Mouse (Mus musculus) midbrain, postnatal 0 days (tissue): ENCODE measurements around the gene F11r. TPM values are rescaled to one million over a fixed set of nuclear protein-coding genes. Genes with fewer than 3 reads are reported as not detected.
A peak's percentile ranks its signal among the peaks of the same experiment; 100 is the strongest.

ENCODE experiments used
- ATAC-seq: fragments of 200-750 bp; cut with Nextera tagmentation; 2 replicates; pipeline ENCODE4 v1.8.0; 2017; ENCODE audit warnings: moderate number of reproducible peaks, mild to moderate bottlenecking, moderate TSS enrichment, moderate library complexity; ENCODE audit not compliant: low FRiP score
- DNase-seq: peaks from one replicate; pipeline ENCODE4 v3.0.0-alpha.2; 2015; ENCODE audit warnings: low spot score
- H3K27ac ChIP-seq: fragments of 300-500 bp; sonication (generic); 2 replicates; pipeline ENCODE4 v1.5.1; 2014; ENCODE audit warnings: low read depth, mild to moderate bottlenecking, low read length, mixed read lengths
- H3K27me3 ChIP-seq: fragments of 300-500 bp; sonication (generic); 2 replicates; pipeline ENCODE4 v1.6.1; 2014; ENCODE audit warnings: low read length, control low read depth, mixed read lengths; ENCODE audit not compliant: insufficient read depth
- H3K36me3 ChIP-seq: fragments of 300-500 bp; sonication (generic); 2 replicates; pipeline ENCODE4 v1.6.1; 2014; ENCODE audit warnings: low read length, control low read depth, mixed read lengths; ENCODE audit not compliant: insufficient read depth
- H3K4me1 ChIP-seq: fragments of 300-500 bp; sonication (generic); 2 replicates; pipeline ENCODE4 v1.6.1; 2014; ENCODE audit warnings: mild to moderate bottlenecking, control low read depth, antibody characterized with exemption, low read length, mixed read lengths; ENCODE audit not compliant: insufficient read depth
- H3K4me2 ChIP-seq: fragments of 300-500 bp; sonication (generic); 2 replicates; pipeline ENCODE4 v1.6.1; 2014; ENCODE audit warnings: low read depth, mild to moderate bottlenecking, low read length, mixed read lengths; ENCODE audit not compliant: poor library complexity, severe bottlenecking
- H3K4me3 ChIP-seq: fragments of 300-500 bp; sonication (generic); 2 replicates; pipeline ENCODE4 v1.5.1; 2014; ENCODE audit warnings: low read depth, mild to moderate bottlenecking, low read length, moderate library complexity
- H3K9ac ChIP-seq: fragments of 300-500 bp; sonication (generic); replicated peaks from 2 replicates; pipeline ENCODE4 v1.6.1; 2014; ENCODE audit warnings: mild to moderate bottlenecking, low read length, moderate library complexity, mixed read lengths; ENCODE audit not compliant: poor library complexity, severe bottlenecking
- H3K9me3 ChIP-seq: fragments of 300-500 bp; sonication (generic); 2 replicates; pipeline ENCODE4 v1.6.1; 2016; ENCODE audit warnings: low read length, control low read depth
- CTCF ChIP-seq: IDR thresholded peaks from 2 replicates; pipeline ENCODE4 v1.5.1; 2016; ENCODE audit warnings: antibody characterized with exemption, mild to moderate bottlenecking
- WGBS: fragments of 180-500 bp; shearing (Covaris S2); extraction: QIAGEN DNeasy Blood & Tissue Kit; methylation state at CpG from one replicate; pipeline ENCODE4 v1.1.7; 2014; 5-methylcytosine and 5-hydroxymethylcytosine counted together
- polyA plus RNA-seq: library from polyadenylated mRNA; unstranded; fragments of >200 nt; fragmentation: Nextera tagmentation; extraction: Ambion mirVana; gene quantifications from 2 replicates; pipeline ENCODE4 v1.2.1, GENCODE M21; 2015
- total RNA-seq: library from RNA; depleted of rRNA; stranded (reverse); fragments of >200 nt; gene quantifications from 2 replicates; pipeline ENCODE4 v1.2.3, GENCODE M21; 2014

The F11r gene
- total and polyA plus RNA-seq, 2 experiments from 2014 or later, result 8.9 to 9.2 TPM

GRCm38 (mm10) chr1:171460551-171461503 lies 23.5 kb downstream of the F11r start:
- no peak for DNase-seq
- H3K4me2 ChIP-seq, result no peak overlapping the region
- WGBS, result 92% methylated on average over 22 of the region's 22 CpGs

GRCm38 (mm10) chr1:171463133-171463532 lies 25.8 kb downstream of the F11r start:
- 88% methylated on average over 3 of the region's 3 CpGs for WGBS
- Histone ChIP-seq H3K4me3 (no peak overlapping the region), H3K4me1 (no peaks in the 10 kb centered on the region), H3K4me2 (no peak overlapping the region), H3K27me3 (no peaks in the 10 kb centered on the region), H3K36me3 (no peaks in the 10 kb centered on the region), H3K27ac (no peak overlapping the region), H3K9ac (no peak overlapping the region), H3K9me3 (no peaks in the 10 kb centered on the region)
- ATAC-seq, result no peak
- TF ChIP-seq CTCF, result no peak
- DNase-seq, result no peak

More at GRCm38 (mm10) chr1:171460551-171461503, 23.5 kb downstream of the F11r start:
- Histone ChIP-seq H3K4me3 (no peak overlapping the region), H3K9ac (no peak overlapping the region), H3K4me1 (no peaks in the 10 kb centered on the region), H3K27ac (no peak overlapping the region), H3K9me3 (no peaks in the 10 kb centered on the region), H3K36me3 (no peaks in the 10 kb centered on the region), H3K27me3 (no peaks in the 10 kb centered on the region)
- no peak for ATAC-seq
- no peak for TF ChIP-seq CTCF

GRCm38 (mm10) chr1:171465749-171466412 lies 28.5 kb downstream of the F11r start:
- no peaks in the 10 kb centered on the region for H3K9me3 ChIP-seq
- H3K4me3 ChIP-seq, result no peak overlapping the region
- 92% methylated on average over 5 of the region's 5 CpGs for WGBS
- TF ChIP-seq CTCF, result no peak
- H3K36me3 ChIP-seq, result no peaks in the 10 kb centered on the region
- no peaks in the 10 kb centered on the region for H3K4me1 ChIP-seq
- no peak overlapping the region for H3K4me2 ChIP-seq
- H3K27me3 ChIP-seq, result no peaks in the 10 kb centered on the region
- no peak overlapping the region for H3K9ac ChIP-seq
- DNase-seq (no peak), ATAC-seq (no peak)
- no peak overlapping the region for H3K27ac ChIP-seq

- TF ChIP-seq CTCF, result no peak
- Histone ChIP-seq H3K4me2 (no peak overlapping the region), H3K36me3 (no peaks in the 10 kb centered on the region), H3K9me3 (no peaks in the 10 kb centered on the region), H3K4me1 (no peaks in the 10 kb centered on the region), H3K27ac (no peak overlapping the region), H3K4me3 (no peak overlapping the region), H3K9ac (no peak overlapping the region), H3K27me3 (no peaks in the 10 kb centered on the region)
- no peak for ATAC-seq
- 78% methylated on average over 4 of the region's 4 CpGs for WGBS
- no peak for DNase-seq
Measured at GRCm38 (mm10) chr1:171466565-171466964, 29.2 kb downstream of the F11r start.

- no peak overlapping the region for H3K4me2 ChIP-seq
- no peak overlapping the region for H3K9ac ChIP-seq
- H3K4me3 ChIP-seq, result no peak overlapping the region
- no peaks in the 10 kb centered on the region for H3K27me3 ChIP-seq
- no peak overlapping the region for H3K27ac ChIP-seq
- DNase-seq, result no peak
- H3K4me1 ChIP-seq, result no peaks in the 10 kb centered on the region
- no peaks in the 10 kb centered on the region for H3K9me3 ChIP-seq
- ATAC-seq, result no peak
- TF ChIP-seq CTCF, result no peak
- WGBS, result 91% methylated on average over 3 of the region's 3 CpGs
- no peaks in the 10 kb centered on the region for H3K36me3 ChIP-seq
Measured at GRCm38 (mm10) chr1:171469678-171470077, 32.3 kb downstream of the F11r start.

GRCm38 (mm10) chr1:171470371-171470871 lies 33.1 kb downstream of the F11r start:
- Histone ChIP-seq H3K27me3 (no peaks in the 10 kb centered on the region), H3K4me3 (no peak overlapping the region), H3K4me2 (no peak overlapping the region), H3K9ac (no peak overlapping the region), H3K4me1 (no peaks in the 10 kb centered on the region), H3K9me3 (no peaks in the 10 kb centered on the region), H3K36me3 (no peaks in the 10 kb centered on the region), H3K27ac (no peak overlapping the region)
- ATAC-seq (no peak), DNase-seq (peak; percentile 63)
- TF ChIP-seq CTCF, result peak; percentile 89
- 33% methylated on average over 7 of the region's 7 CpGs for WGBS
